Mouse (Mus musculus) adrenal gland, postnatal 0 days (tissue): ENCODE measurements around the gene Gm19684. TPM values are rescaled to one million over a fixed set of nuclear protein-coding genes. Genes with fewer than 3 reads are reported as not detected.

Source experiments
- polyA plus RNA-seq: library from polyadenylated mRNA; unstranded; fragments of >200 nt; fragmentation: Nextera tagmentation; extraction: Ambion mirVana; gene quantifications from 2 replicates; pipeline ENCODE4 v1.2.1, GENCODE M21; 2015

The Gm19684 gene
- polyA plus RNA-seq = not detected in 2 replicates

DNA sequence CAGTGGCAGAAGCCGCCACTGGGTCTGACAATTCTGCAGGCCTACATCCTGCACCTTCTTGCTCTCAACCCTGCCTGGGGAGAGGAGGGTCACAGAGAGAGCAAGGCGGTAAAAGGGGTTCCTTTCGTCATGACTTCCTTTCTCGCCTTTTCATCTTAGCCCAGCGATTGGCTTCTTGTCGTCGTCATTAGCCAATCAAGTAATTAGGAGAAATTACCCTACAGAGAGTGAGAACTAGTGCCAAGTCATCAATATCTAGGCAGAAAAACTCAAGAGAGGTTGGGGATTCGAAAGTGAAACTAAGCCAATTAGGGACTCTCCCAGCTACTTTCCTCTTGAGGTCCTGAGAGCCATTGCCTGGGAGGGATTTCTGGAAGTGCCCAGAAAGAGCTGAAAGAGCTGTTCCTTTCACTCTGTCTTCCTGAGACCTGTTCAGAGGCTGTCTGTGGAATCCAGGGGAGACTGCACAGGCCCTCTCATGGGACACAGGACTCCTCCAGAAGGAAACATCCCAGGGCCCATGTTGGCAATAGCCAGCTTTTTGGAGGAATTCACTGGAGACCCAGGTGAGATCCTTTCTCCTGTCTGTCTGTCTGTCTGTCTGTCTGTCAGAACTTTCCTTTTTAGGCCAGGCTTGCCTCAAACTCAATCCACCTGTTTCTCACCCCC, at the start of gene Gm19684:
TSS of gene Gm19684 (plus strand) at position 327 of the 669 bp plus-strand sequence.

DNA sequence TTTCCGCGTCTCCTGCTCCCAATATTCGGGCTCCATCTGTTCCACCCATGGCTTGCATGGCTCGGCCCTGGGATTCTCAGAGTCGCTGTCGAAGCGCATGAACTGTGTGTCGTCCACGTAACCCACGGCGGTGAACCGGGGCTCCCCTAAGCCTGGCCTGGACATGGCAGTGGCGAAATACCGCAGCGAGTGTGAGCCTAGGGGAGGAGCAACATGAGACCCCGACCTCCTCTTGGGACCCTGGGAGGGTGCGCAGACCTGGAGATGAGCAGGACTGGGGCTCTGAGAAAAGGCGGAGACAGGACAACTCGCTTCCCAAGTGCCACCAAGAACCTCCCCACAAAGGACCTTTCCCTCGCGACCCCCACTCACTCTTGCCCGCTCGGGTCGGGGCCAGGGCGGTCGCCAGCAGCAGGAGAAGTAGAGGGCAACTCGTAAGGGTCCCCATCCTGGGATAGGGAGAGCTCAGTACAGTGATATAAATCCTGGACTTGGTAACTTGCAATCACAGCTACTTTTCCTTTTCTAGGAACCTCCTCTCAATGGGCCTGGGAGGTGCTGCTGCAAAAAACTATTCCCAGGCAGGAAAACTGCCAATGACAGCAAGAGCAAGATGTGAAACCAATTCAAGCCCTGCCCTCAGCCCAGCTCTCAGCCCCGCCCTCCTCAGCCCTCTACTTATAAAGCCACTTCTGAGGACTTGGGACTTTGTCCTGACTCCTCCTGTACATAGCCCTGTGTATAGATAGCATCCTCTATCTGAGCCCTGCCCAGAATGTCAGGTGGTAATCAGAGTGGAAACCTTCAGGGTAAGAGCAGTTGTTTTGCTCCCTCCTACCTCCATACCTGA, 7.7 kb downstream of the Gm19684 start, which contains the start of gene Gm7030:
TSS of gene Gm7030 (minus strand) at position 458 of the 850 bp plus-strand sequence.

DNA sequence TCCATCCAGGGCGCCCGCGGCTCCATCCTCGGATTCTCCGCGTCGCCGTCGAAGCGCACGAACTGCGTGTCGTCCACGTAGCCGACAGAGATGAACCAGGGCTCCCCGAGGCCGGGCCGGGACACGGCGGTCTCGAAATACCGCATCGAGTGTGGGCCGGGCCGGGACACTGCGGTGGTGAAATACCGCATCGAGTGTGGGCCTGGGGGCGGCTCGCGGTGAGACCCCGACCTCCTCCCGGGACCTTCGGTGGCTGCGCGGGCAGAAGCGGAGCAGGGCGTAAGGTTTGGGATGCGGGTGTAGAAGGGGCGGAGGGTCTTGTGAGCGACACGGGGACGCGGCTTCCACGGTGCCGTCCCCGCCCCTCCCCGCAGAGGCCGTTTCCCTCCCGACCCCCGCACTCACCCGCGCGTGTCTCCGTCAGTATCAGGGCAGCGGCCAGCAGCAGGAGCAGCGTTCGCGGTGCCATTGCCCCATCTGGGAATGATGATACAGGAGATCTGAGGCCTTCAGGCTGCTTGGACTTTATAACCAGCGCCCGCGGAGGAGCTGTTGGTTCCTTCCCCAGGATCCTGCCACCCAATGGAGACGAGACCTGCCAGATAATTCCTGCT, 46.7 kb downstream of the Gm19684 start, which contains the start of gene Gm8909:
TSS of gene Gm8909 (minus strand) at position 499 of the 614 bp plus-strand sequence.

Other genes with a start within 250 kb of the Gm19684 start
- gene Dhx16, start 241.9 kb upstream of the Gm19684 start, polyA plus RNA-seq = 16.3 and 22.6 TPM in 2 replicates
- gene 2310061I04Rik, start 224.2 kb upstream of the Gm19684 start, polyA plus RNA-seq = 13.8 and 19.1 TPM in 2 replicates
- 33.6 and 43.3 TPM in 2 replicates for gene Atat1, start 211.6 kb upstream of the Gm19684 start, polyA plus RNA-seq
- 48.8 and 78.3 TPM in 2 replicates for gene Mrps18b, start 205.3 kb upstream of the Gm19684 start, polyA plus RNA-seq
- 14.8 and 22.8 TPM in 2 replicates for gene Ppp1r10, start 205.2 kb upstream of the Gm19684 start, polyA plus RNA-seq
- gene Abcf1, start 151.9 kb upstream of the Gm19684 start, polyA plus RNA-seq = 50.8 and 70.0 TPM in 2 replicates
- 32.3 and 38.9 TPM in 2 replicates for gene Gnl1, start 141.8 kb upstream of the Gm19684 start, polyA plus RNA-seq
- 19.0 and 23.8 TPM in 2 replicates for gene Prr3, start 141.4 kb upstream of the Gm19684 start, polyA plus RNA-seq
- 2.0 and 2.2 TPM in 2 replicates for gene H2-T24, start 101.1 kb upstream of the Gm19684 start, polyA plus RNA-seq
- gene H2-T23, start 88.8 kb upstream of the Gm19684 start, polyA plus RNA-seq = 47.7 and 51.8 TPM in 2 replicates
- 27.9 and 31.3 TPM in 2 replicates for gene H2-T22, start 78.9 kb upstream of the Gm19684 start, polyA plus RNA-seq
- not detected in 2 replicates for gene Gm6034, start 78.7 kb upstream of the Gm19684 start, polyA plus RNA-seq
- gene Gm11127, start 63.3 kb upstream of the Gm19684 start, polyA plus RNA-seq = 0.47 TPM in 1 of 2 replicates, not detected in the other
- gene Gm7030, start 7.7 kb downstream of the Gm19684 start, polyA plus RNA-seq = not detected in 2 replicates
- gene Gm8909, start 46.9 kb downstream of the Gm19684 start, polyA plus RNA-seq = 0.16 TPM in 1 of 2 replicates, not detected in the other
- 0.08 TPM in 1 of 2 replicates, not detected in the other for gene H2-T3, start 68.6 kb downstream of the Gm19684 start, polyA plus RNA-seq
- 117 and 125 TPM in 2 replicates for gene Rpp21, start 136.4 kb downstream of the Gm19684 start, polyA plus RNA-seq
- gene Trim39, start 150.6 kb downstream of the Gm19684 start, polyA plus RNA-seq = 9.3 and 9.9 TPM in 2 replicates
- gene H2-M10.2, start 164.8 kb downstream of the Gm19684 start, polyA plus RNA-seq = not detected in 2 replicates
- not detected in 2 replicates for gene H2-M10.1, start 204.5 kb downstream of the Gm19684 start, polyA plus RNA-seq
- gene H2-M10.3, start 246.7 kb downstream of the Gm19684 start, polyA plus RNA-seq = not detected in 2 replicates